Mouse (Mus musculus) layer of hippocampus, adult 8-10 months (tissue): Measurements from ENCODE around the gene Sik2. TPM values are rescaled to one million over a fixed set of nuclear protein-coding genes. Genes with fewer than 3 reads are reported as not detected.

Experiments used
- DNase-seq, 2 experiments: peaks; one replicate each; pipeline ENCODE4 v3.0.0; 2022; ENCODE audit warnings: low spot score in 2 of 2
- total RNA-seq, 4 experiments: library from RNA; stranded (reverse); gene quantifications; 2 replicates each; pipeline ENCODE4 v1.2.4; 2022

The Sik2 gene
- 10 to 100 TPM; 34.7 to 40.4 (median 39.4) TPM for total RNA-seq

DNA sequence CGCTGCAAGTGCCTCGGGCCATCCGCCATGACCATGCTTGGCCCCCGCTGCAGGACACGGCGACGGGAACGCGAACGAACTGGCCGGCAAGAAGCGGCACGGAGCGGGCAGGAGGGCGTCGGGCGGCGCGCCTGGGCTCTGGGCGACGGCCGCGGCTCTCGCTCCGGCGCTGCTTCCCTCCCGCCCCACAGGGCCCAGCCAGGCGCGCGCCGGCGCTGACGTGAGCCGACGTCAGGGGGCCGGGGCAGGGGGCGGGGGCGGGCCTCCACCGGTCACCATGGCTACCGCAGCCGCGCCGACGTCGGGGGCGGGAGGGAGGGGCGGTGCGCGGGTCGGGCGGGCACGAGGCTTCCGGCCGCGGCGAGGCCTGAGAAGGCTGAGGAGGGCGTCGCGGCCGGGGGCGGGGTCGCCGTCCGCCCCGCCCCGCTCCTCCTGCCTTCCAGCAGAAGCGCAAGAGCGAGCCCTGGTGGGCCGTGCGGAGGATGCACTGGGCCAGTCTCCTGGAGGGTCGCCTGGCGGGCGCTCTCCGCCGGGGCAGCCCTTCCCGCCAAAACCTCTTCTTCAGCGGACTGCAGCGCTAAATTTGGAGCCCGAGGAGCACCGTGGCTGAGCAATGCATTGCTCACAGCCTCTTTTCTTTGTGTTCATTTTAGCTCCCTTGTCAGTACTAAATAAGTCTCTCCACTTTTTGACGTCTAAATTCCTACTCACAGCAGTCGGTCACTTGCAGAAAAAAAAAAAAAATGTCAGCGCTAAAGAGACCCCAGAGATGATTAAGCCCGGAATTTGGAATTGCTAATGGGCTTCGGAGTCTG lies at the start of gene Sik2:
Gene Sik2, minus strand, starts transcription at position 233 of the 815 bp plus-strand sequence.
- DNase-seq: peak; percentile 70 to 78

DNA sequence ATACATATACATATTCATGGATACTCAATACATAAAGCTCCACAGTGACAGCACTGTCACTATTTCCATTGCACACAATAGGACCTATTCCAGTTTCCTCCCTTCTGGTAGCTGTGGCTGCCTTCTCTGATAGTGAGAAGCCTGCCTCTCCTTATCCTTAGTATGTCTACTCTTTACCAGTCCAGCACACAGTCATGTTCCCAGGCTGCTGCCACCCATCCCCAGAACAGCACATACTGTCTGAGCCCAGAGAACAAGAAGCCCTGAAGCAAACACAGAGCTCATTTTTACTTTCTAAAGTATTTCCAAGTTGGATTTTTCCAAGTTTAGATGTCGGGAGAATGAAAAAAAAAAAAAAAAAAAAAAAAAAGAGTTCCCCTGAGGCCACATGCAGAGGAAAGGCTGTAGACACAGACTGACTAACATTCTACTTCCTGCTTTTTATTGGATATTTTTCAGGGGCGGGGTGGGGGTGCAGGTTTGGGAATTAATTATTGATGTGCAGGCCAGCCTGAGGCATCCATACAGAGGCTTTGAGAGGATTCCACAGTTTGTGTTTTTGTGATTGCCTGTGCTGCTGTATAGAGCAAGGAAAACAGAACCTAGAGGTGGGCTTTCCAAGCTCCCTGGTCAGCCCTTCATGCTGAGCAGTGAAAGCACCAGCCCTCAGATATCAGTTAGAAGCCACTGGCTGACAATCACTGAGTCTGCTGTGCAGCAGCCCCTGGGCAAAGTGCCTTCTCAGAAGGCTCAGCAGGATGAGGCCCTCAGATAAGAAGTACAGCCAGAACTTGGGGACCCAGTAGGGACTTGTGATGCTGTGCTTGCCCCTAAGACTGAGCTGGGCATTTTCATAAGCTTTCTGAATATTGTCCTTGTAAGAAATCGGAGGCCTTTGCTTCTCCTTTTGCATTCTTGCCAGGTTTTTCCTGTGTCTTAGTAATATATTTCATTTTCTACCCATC lies 47.8 kb upstream of the Sik2 start:
- no peak for DNase-seq

- no peak for DNase-seq
Observed at GRCm38 (mm10) chr9:51052180-51052579, 43.3 kb upstream of the Sik2 start.

- no peak for DNase-seq
Observed at GRCm38 (mm10) chr9:51042136-51042535, 33.3 kb upstream of the Sik2 start.

GRCm38 (mm10) chr9:51041491-51041980 lies 32.7 kb upstream of the Sik2 start:
- DNase-seq: no peak

GRCm38 (mm10) chr9:51032785-51033529 lies 24.1 kb upstream of the Sik2 start:
- DNase-seq: no peak

DNA sequence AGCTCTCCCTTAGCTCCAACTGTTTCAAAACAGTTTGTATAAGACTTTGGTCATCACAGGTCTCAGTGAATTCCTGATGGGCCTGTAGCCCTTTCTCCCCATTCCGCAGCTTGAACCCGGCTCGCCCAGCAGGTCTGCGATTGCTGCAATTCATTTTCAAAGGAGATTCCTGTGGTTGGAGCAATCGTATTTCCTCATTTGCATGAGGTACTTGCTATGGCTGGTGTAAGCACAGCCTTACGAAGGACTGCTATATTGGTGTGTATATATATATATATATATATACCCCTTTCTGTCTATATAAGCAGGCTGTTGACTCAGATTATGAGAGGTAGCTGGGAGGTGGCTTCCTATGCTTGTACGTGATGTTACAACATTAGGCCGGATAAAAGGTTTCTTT lies 23.4 kb upstream of the Sik2 start:
- DNase-seq: no peak

DNA sequence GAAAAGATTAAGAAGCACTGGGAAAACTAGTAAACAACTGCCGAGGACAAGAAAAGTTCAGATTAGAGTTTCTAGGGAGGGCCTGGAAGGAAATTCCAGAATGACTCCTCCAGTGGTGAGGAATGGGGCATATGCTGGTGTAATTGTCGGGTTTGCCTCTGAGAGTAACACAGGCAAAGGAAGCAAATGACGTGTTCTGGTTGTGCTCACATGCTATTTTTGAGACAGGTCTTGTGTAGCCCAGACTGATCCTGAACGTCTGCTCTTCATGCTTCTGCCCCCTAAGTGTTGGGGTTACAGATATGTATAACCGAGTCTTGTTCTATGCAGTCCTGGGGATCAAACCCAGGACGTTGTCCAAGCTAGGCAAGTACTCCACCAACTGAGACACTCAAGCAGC lies 22.7 kb upstream of the Sik2 start:
- DNase-seq: no peak

DNA sequence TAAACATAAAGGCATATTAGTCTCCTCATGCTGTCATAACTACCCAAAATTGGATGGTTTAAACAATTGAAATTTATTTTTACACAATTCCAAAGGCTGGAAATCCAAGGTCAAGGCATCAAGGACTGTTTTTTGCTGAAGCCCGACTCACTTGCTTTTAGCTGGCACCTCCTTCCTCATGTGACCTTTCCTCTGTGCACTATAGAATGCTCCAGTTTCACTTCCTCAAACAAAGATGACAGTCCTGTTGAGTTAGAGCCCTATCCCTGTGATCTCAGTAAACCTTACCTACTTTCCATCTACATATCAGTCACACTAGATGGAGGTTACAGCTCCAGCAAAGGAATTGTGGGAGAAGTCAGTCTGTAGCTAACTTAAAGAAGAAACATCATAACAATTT lies 21.3 kb upstream of the Sik2 start:
- no peak for DNase-seq

DNA sequence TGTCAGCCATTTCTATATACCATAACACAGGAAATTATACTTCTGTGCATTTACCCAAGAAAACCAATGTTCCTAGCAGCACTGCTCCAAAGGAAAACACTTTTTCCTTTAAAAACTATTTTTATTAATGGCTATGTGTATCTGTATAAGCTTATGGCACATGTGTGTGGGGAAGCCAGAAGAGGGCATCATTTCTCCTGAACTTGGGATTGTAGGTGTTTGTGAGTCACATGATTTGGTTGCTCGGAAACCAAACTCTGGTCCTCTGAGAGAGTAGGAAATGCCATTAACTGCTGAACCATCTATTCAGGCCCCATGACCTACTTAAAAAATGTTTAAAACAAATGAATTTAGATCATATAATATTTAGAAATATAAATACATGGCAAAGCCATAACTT lies 18.1 kb upstream of the Sik2 start:
- no peak for DNase-seq

DNA sequence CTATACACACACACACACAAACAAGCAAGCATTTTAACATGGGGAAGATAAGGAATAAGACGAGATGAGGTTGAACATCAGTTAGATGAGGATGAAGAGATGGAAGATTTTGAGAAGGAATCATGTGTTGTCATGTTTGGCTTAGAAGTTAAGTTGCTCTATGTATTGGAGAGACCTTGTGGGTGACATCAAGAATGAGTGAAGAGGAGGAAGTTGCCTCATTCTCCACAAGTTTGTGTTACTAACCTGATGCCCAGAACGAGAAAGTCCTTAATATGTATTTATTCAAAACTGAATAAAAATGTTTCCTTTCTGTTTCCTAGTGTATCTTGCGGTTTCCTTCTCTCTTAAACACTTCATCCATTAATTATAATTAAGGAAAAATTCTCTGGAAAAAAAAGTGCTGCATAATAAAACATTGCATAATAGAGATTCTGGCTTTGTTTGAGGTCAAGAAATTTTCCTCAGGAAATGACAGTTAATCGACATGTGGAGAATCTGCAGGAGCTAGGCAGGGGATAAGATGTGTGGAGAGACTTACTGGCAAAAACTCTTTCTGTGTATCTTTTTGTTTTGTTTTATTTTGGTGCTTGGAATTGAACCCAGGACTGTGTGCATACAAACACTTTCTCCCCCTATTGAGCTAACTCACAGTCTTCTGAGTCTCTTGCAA lies 12.4 kb upstream of the Sik2 start:
- no peak for DNase-seq

DNA sequence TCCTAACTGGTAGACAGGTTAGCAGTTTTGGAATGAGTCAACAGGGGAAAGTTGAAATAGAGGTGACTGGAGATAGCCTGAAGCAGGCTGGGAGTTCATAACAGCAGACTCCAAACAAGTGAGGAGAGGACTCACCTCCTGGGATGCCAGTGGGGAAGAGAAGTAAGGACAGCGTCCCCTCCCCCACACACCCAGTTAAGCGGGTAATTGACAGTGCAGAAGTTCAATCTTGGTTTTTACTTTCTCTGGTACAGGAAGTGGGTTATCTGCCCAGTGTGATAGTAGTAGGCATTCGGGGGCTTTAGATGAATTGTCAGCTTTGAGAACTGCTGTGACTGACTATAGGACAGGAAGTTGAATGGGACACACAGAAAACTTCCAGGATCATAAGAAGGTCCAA lies 11.5 kb upstream of the Sik2 start:
- no peak for DNase-seq

DNA sequence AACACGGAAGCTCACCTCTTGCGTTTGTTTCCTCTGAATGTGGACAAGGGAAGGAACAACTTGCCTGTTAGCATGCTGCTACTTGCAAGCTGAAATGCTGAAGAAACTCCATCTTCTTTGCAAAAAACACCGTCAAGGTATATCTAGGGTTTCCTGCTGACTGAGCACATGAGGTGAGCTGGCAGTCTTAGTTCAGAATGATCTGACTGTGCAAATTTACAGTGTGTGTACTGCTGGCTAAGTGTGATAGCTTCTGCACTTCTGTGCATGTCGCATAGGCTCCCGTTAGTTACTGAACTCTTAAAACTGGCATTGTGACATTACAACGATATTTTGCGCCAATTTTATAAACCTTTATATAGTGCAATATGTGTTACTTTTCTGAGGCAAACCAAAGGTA lies 10.8 kb upstream of the Sik2 start:
- DNase-seq: no peak

- no peak for DNase-seq
Observed at GRCm38 (mm10) chr9:51015732-51016131, 6.9 kb upstream of the Sik2 start.

- DNase-seq: no peak
Observed at GRCm38 (mm10) chr9:51013644-51014043, 4.8 kb upstream of the Sik2 start.

- DNase-seq: peak in 1 of 2 experiments; percentile 3
Observed at GRCm38 (mm10) chr9:51009656-51009950, 730 bp upstream of the Sik2 start.

GRCm38 (mm10) chr9:51008068-51008840 lies 619 bp downstream of the Sik2 start:
- peak; percentile 11 to 14 for DNase-seq

- DNase-seq: no peak
Observed at GRCm38 (mm10) chr9:51007726-51008067, 1.2 kb downstream of the Sik2 start.

- peak; percentile 15 to 32 for DNase-seq
Observed at GRCm38 (mm10) chr9:51006846-51007245, 2.0 kb downstream of the Sik2 start.

DNA sequence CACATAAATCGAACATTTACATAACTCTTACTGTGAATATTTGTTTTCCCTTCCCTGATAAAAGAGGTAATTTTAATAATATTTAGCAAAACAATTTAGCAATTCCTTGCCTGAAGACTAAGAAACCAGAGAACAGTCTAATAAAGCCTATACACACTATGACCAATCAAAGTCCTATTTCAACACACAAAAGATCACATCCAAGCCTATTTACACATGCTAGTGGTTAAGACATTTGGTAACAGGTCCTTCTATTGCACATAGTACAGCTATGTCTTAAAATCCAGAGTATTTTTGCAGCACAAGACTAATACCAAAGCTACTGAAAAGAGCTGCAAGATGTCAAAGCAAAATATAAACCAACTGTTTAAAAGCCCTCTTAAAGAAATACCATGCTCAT lies 4.8 kb downstream of the Sik2 start:
- DNase-seq: no peak
